Mouse (Mus musculus) kidney, postnatal 10 days (tissue): ENCODE measurements at regions not wholly inside any gene's neighbourhood (a gene's known extent, or its start where the extent isn't known, plus 50 kb on each side); places are given as distances from the start of the nearest gene placed in this dataset.

Source experiments
- DNase-seq: peaks from one replicate; pipeline ENCODE4 v3.0.0; 2021; ENCODE audit warnings: mixed read lengths

DNA sequence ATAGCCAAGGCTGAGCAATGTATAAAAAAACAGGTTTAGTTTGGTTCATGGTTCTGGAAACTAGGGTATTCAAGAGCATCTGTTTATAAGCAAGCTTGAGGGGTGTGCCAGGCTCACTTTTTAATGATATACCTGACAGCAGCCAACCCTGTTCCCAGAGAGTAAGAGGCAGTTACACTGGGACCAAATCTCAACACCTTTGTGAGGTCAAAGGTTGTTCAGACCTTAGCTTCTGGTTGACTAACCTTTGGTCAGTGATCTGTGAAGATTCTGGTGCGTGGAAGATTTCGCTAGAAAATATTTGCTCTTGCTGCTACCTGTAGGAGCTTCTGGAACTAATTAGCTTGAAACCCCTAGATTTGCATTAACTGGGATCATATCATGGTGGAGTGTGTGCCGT is 140.8 kb downstream of the Bod1 start:
- DNase-seq: no peak

DNA sequence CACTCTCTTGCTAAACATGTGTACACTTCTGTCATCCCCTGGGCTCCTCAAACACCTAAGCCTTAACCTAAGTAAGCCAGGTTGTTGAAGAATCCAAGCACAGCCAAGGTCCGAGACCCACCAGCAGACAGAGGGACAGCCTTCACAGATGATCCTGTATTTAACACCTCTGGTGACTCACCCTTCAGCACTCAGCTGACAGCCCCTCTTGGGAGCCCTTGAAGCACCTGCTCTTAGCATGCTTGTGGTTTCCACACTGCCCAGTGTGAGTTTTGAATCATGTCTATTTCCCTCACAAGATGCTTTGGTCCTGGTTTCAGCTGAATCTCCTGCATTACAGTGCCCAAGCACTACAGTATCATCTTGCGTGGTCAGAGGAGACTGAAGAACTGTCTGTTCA is 142.0 kb downstream of the Bod1 start:
- no peak for DNase-seq

DNA sequence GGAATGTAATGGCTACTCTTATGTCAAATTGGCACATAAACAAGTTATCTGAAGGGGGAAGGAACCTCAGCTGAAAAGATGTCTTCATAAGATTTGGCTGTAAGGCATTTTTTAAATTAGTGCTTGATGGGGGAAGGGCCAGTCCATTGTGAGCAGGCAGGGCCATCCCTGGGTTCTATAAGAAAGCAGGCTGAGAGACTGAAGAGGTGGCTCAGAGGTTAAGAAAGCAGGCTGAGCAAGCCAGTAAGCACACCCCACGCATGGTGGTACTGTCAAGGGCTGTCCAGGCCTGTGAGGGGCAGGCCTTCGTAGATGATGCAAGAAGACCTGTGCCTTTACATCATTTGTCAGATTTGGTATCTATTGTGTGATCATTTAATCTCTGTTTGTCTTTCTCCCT is 147.0 kb downstream of the Bod1 start:
- no peak for DNase-seq

GRCm38 (mm10) chr11:31524065-31524618 is 147.5 kb downstream of the Bod1 start:
- DNase-seq: no peak

DNA sequence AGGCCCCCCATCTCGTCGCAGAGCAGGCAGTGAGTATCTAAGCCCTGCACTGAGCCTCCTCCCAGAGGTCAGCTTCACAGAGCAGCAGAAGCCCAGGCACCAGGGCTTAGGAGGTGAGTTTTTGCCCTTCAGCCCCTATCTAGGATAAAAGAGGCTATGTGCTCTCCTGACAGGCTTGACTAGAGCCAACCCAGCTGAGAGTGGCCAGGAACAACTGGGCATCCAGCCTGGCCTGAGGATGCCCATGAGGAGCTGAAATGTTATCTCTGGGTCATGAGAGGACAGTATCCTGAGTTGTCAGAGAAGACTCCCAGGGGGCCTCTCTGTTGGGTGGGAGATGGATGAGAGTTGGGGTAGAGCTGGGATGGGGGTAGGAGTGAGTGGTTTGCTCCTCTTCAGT is 149.6 kb downstream of the Bod1 start:
- no peak for DNase-seq

DNA sequence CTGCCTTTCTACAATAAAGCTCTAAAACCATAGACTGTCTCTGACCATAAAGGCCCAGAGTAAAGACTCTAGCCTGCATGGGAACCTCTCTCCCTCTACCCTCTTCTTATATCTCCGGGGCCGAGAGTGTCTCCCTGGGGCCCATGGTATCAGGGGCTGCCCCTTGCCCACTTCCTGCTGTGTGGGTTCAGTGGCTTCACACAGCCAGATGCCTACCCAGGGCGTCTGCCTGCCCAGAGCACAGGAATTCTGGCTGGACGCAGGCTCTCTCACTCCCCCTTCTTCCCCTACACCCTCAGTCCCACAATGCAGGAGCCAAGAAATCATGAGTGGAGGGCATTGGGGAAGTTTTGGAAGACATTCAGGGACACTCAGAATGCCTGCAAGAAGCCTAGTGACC is 150.8 kb downstream of the Bod1 start:
- no peak for DNase-seq

GRCm38 (mm10) chr11:31503239-31503916 is 133.5 kb upstream of the Stc2 start:
- no peak for DNase-seq

DNA sequence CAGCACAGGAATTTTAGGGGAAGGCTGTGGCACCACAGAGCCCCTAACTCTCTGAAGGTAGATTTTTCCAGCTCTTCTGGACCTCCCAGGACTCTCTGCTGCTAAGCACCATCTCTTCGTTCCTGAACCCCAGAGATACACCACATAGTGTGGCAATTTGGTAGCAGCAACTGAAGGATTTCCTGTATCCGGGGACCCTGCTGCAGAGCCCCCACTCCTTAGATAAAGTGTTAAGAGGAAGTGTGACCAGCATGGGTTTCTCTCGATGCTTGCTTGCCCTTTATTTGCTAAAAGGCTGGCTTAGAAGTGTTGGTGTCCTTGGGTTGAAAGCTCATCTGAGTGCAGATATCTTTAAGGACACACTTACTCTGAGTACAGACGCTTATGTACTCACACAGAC is 115.6 kb upstream of the Stc2 start:
- no peak for DNase-seq

DNA sequence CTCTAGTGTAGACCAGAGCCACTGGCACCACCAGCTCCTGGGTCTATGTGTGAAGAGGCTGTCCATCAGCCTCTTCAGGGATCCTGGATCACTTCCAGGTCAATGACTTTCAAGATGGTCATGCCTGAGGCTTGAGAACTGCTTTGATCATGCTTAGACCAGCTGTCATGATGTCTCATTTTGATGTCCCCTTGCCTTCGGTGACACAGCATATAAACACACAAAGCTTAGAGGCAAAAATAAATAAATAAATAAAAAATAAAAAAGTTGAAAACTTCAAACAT is 111.1 kb upstream of the Stc2 start:
- DNase-seq: no peak

DNA sequence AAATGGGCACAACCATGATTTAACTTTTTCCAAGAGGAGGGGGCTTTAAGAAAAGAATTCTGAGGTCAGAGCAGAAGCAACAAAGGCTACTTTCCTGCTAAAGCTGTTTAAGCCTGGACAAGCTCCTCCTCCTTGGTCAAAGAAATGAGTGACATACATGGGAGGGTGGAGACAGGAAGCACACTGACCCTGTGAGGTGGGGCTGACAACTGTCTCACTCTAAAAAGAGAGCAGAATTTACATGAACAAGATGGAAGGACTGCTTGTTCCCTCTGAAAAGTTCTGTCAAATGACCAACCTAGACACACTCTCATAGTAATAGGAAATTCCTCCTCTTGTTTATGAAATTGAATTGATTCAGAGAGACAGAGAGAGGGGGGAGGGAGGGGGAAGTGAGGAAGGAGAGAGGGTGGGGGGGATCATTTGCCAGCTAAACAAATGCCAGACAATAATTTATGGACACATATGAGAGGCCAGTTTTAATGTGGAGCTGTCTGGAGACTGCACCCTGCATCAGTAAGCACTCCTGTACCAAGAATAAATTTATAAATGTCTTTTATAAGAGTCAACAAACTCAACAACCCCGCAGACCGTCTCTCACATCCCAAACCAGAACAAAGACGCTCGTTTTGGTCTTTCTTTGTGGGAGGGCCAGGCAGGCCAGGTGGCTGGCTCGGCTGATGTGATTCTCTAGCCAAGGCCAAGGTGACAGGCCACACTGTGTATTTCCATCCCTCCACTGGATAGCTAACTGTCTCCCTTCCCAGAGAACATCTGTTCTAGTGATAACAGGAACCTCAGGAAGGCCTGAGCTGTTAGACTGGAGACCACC is 110.6 kb upstream of the Stc2 start:
- DNase-seq: no peak

DNA sequence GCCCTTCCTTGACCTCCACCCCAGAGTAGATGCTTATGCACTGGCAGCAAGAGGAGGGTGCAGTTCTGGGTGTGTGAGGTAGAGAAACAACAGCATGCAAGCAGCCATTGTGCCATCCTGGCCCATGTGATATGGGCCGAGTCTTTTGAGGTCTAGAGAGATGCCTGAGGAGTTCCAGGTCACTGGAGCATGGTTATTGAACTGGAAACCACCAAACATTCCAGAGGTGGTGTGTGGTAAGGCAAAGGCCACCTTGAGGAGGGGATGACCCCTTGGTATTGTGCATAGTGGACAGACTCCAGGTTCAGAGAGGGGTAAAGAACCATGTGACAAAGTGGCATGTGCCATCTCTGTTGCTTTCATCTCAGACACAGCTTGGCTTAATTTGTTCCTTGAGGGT is 107.9 kb upstream of the Stc2 start:
- DNase-seq: peak; percentile 20

DNA sequence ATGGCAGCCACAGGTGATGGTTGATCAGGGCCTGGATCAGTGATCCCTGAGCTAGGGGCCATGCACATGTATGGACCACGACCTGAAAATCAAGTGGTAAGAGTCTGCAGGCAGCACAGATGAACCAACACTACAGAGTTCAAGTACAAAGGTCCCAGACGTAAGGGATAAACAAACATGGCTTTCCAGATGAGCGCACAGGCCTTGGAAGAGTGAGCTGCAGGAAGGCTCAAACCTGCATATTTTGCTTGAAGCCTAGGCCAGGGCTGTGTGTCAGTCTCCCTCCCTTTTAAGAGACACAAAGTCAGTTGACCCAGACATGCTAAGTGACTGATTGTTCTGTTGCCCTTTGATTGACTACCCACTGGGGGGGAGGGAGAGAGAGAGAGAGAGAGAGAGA is 107.2 kb upstream of the Stc2 start:
- DNase-seq: peak; percentile 24

DNA sequence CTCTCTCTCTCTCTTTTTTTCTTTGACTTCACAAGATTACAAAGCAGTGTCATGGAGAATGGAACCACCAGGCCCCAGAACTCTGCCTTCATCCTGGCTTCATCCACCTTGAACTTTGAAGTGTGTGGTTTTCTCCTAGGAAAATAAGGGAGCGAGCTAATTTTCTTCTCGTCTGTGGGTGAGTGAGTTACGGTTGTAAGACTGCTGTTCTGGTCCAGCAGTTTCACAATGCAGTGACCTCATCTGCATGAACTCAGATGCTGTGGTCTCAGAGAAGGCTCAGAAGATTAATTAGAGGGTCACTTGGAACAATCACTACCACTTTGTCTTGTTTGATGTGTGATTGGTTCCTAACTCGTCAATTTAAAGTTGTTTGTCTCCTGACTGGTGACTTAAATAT is 103.1 kb upstream of the Stc2 start:
- no peak for DNase-seq

DNA sequence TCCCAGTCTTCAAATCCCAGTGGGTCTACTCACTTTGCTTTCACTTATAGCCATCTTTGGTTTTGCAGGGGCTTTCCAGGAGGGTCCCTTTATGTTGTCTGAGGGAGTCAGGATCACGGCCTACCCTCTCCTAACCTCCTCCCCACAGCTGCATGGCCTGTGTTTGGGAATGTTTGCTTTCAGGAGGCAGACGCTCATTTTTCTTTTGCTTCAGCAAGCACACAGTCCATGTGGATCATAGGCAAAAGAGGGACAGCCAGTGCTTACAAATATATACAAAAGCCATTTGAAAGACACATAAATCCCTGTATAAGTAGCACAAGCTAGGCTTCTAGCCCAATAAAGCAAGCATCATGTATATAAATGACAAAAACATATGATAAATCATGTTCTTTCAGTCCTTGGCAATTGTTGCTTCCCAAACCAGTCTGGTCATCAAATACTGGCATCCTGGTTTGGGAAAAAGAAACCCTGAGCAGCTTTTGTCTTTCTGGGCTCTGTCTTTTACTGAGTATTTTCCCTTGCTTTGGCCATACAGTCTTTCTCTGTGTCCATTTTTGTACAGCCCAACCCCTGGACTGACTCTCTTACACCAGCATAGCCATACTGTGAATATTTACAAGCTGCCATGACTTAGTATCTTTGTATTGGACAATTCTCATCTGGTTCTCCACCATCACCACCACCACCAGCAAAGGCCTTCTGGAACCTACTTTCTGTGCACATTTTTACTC is 101.0 kb upstream of the Stc2 start:
- no peak for DNase-seq

DNA sequence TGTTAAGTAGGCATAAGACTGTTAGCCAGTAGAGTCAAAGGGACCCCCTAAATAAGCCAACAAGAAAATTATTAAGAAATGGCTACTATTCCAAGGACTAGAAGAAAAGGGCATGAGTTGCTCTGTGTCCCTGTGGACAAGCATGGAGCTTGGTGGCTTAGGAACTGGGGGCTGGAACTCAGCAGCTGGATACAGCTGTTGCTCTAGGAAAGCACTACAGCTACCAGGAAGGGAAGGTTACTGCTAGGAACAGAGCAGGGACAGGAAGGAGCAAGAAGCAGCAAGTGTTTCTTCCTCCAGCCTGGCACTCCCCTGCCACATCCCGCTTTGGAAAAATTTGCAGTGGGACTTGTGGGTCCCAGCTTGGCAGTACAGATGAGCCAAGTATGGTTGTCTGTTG is 95.0 kb upstream of the Stc2 start:
- DNase-seq: peak; percentile 70

- DNase-seq: no peak
These were observed 92.6 kb upstream of the Stc2 start for GRCm38 (mm10) chr11:31462440-31462839.

GRCm38 (mm10) chr11:31461824-31462223 is 92.0 kb upstream of the Stc2 start:
- DNase-seq: no peak

- no peak for DNase-seq
These were observed 91.5 kb upstream of the Stc2 start for GRCm38 (mm10) chr11:31461348-31461747.

GRCm38 (mm10) chr11:31427374-31427773 is 57.5 kb upstream of the Stc2 start:
- no peak for DNase-seq
